Mouse (Mus musculus) embryonic fibroblast, embryonic 13.5 days (primary cell): Measurements from ENCODE around the gene Lmo1.

ENCODE experiments used
- CTCF ChIP-seq: IDR thresholded peaks from 2 replicates; pipeline ENCODE4 v1.5.1; 2011; ENCODE audit warnings: mild to moderate bottlenecking, control low read depth, low read length, moderate library complexity, borderline replicate concordance; ENCODE audit not compliant: insufficient read depth
- POLR2A ChIP-seq: IDR thresholded peaks from 2 replicates; pipeline ENCODE4 v1.6.1; 2011; ENCODE audit warnings: low read depth, mild to moderate bottlenecking, control low read depth, low read length, moderate library complexity

GRCm38 (mm10) chr7:109129946-109130686, 44.9 kb downstream of the Lmo1 start:
- no peak for TF ChIP-seq CTCF
- no peak for TF ChIP-seq POLR2A
